Mouse (Mus musculus): Measurements from ENCODE around the gene Vasp.

DNA sequence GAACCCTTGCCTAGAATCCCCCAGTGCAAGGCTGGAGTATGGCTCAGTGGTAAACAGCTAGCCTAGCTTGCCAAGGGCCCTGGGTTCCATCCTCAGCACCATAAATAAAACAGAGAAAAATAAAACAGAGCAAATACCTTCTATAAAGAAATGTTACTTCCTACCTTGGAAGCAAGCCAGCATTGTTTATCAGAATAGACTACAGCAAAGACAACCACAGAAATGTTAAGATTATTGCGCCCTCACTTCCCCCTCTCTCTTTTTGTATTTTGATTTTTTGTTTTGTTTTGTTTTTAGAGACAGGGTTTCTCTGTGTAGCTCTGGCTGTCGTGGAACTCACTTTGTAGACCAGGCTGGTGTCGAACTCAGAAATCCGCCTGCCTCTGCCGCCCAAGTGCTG lies 26.2 kb upstream of the Vasp start:
- TF ChIP-seq CTCF (IDR thresholded peaks at IDR 0.05; ENCODE audit: borderline replicate concordance, extremely low read depth, insufficient read depth, insufficient read length): no peak
- TF ChIP-seq POLR2A (IDR thresholded peaks at IDR 0.05; ENCODE audit: borderline replicate concordance, extremely low read depth, insufficient read depth, insufficient read length, poor library complexity, severe bottlenecking): no peak
